Mouse (Mus musculus) left cerebral cortex, postnatal 4 days (tissue): ENCODE measurements around the gene Fcrl5. TPM values are rescaled to one million over a fixed set of nuclear protein-coding genes. Genes with fewer than 3 reads are reported as not detected.

ENCODE experiments used
- DNase-seq: peaks from one replicate; pipeline ENCODE4 v3.0.0-alpha.2; 2022
- intact Hi-C: fragments of 180-260 bp; cut with DNase I; formaldehyde crosslinking; loops from one replicate; pipeline ENCODE4 v1.15.1; 2025
- total RNA-seq, 2 experiments: library from RNA; stranded (reverse); gene quantifications; 2 replicates each; pipeline ENCODE4 v1.2.3; 2021

Gene Fcrl5
- total RNA-seq, 2 experiments from 2014 or later = not detected

GRCm38 (mm10) chr3:87500088-87501055, 64.8 kb downstream of the Fcrl5 start:
- no peak for DNase-seq

GRCm38 (mm10) chr3:87501151-87501550, 65.6 kb downstream of the Fcrl5 start:
- intact Hi-C loops = loop anchor here (5.0 kb wide), 3 partner anchors 179 to 469 kb away; no protein-coding TSS in a partner anchor
- no peak for DNase-seq

More at GRCm38 (mm10) chr3:87500088-87501055, 64.8 kb downstream of the Fcrl5 start:
- intact Hi-C loops = loop anchor here (5.0 kb wide), 3 partner anchors 178 to 468 kb away; no protein-coding TSS in a partner anchor

GRCm38 (mm10) chr3:87502771-87503170, 67.2 kb downstream of the Fcrl5 start:
- DNase-seq = no peak
- intact Hi-C loops = loop anchor here (5.0 kb wide), 3 partner anchors 180 to 470 kb away; no protein-coding TSS in a partner anchor

- intact Hi-C loops = loop anchor here (5.0 kb wide), 3 partner anchors 182 to 472 kb away; no protein-coding TSS in a partner anchor
Observed at GRCm38 (mm10) chr3:87504330-87504729, 68.8 kb downstream of the Fcrl5 start.

DNA sequence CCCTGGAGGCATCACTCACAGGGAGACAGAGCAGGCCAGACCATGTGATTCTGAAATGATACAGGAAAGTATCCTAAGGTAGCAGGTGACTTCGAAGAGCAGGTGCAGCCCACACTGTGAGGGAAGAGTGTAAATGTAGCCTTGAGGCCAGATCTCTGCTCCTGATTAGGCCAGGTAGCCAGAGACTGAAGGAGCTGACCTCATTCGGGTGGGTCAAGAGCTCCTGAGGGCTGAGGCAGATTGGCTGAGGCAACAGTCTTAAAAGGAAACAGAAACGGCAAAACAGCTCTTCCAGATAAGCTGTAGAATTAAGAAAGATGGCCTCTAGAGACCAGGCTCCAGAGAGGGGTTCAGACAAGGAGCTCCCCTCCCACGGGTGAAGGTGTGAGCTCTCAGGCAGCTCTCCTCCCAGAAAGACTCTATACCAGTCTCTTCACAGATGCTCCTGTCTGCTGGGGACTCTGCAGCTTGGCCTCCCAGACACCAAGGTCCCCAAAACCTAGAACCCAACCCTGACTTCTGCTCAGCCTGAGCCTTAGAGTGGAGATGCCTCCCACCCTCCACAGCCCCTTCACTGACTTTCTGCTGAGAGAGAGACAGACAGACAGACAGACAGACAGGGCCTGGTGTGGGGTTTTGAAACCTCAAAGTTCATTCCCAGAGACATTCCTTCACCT, 69.3 kb downstream of the Fcrl5 start:
- intact Hi-C loops = loop anchor here (5.0 kb wide), 4 partner anchors 57 to 473 kb away; no protein-coding TSS in a partner anchor
- no peak for DNase-seq

More at GRCm38 (mm10) chr3:87504330-87504729, 68.8 kb downstream of the Fcrl5 start:
- peak; percentile 63 for DNase-seq

- DNase-seq = no peak
- intact Hi-C loops = loop anchor here (5.0 kb wide), 1 partner anchor 56 kb away; no protein-coding TSS in a partner anchor
Observed at GRCm38 (mm10) chr3:87506456-87507416, 71.2 kb downstream of the Fcrl5 start.

- intact Hi-C loops = loop anchor here (5.0 kb wide), 1 partner anchor 54 kb away; no protein-coding TSS in a partner anchor
- peak; percentile 86 for DNase-seq
Observed at GRCm38 (mm10) chr3:87508205-87508901, 72.8 kb downstream of the Fcrl5 start.

DNA sequence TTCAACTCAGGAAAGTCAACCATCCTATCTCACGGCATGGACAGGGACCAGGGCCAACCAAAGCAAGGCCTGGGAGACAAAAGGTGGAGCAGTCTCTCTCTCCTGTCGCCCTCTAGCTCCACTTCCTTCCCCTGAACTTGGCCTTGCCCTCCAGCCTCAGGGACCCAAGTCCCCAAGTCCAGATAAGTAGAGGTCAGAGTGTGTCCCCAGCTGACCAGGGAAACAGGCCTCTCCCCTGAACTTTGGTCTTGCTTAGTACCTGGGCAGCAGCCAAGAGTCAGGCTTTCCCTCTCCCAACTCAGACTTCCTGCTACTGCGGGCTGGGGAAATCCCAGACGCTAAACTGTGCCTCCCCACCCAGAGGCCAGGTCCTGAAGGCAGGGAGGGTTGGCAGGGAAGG, 73.5 kb downstream of the Fcrl5 start:
- intact Hi-C loops = loop anchor here (5.0 kb wide), 1 partner anchor 53 kb away; no protein-coding TSS in a partner anchor
- no peak for DNase-seq

- intact Hi-C loops = no loop called here
- DNase-seq = no peak
Observed at GRCm38 (mm10) chr3:87510832-87511231, 75.3 kb downstream of the Fcrl5 start.

GRCm38 (mm10) chr3:87511971-87512765, 76.6 kb downstream of the Fcrl5 start:
- no peak for DNase-seq
- intact Hi-C loops = no loop called here

- intact Hi-C loops = no loop called here
- no peak for DNase-seq
Observed at GRCm38 (mm10) chr3:87515567-87516081, 80.1 kb downstream of the Fcrl5 start.

DNA sequence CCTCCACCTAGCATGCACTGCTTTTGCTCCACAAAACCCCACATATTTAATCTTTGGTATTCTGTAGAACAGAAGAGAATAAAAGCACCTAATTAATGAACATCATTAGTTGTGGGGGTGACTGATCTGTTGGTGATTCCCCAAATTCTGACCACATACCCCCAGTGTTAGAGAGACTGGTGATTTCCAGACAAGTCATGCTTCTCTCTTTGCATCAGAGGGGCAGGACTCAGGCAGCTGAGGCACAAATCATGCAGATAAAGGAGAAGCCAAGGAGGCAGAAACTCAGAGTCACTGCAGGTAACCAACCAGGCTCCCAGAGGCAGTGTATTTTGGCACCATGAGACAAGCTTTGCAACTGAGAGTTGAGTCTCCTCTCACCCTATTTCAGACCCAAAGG, 82.9 kb downstream of the Fcrl5 start:
- intact Hi-C loops = no loop called here
- no peak for DNase-seq

DNA sequence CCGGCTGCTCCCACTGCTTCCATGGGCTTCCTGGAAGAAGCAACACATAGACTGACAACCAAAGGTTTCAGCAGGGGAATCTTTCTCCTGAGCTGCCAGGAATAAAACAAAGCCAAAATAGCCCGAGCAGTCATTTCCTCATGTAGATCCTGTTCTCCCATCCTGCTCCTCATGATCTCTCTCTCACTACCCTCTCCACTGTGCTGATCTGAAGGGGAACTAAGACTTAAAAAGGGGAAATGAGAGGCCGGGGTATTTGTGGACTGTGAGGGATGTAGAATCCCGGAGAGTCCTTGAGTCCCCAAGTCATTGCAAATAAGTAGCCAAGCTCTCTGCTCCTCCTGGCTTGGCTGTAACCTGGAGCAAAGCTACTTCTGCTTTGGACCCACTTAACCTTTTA, 85.6 kb downstream of the Fcrl5 start:
- intact Hi-C loops = no loop called here
- no peak for DNase-seq

DNA sequence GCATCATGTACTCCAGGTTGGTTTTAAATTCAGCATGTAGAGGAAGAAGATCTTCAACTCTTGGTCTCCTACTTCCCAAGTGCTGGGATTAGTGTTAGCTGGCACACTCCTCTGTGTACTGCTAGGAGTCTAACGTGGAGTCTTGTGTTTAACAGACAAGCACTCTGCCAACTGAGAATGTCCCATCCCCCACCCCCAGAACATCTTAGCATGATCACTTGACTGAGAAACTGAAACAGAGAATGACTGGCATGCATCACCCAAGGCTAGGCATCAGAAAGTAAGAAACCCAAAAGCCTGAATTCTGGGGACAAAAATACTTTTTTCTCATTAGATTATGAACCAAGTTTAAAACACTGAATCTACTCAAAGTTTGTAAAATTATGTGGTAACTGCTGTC, 86.3 kb downstream of the Fcrl5 start:
- intact Hi-C loops = no loop called here
- no peak for DNase-seq

- intact Hi-C loops = no loop called here
Observed at GRCm38 (mm10) chr3:87523701-87524100, 88.1 kb downstream of the Fcrl5 start.

DNA sequence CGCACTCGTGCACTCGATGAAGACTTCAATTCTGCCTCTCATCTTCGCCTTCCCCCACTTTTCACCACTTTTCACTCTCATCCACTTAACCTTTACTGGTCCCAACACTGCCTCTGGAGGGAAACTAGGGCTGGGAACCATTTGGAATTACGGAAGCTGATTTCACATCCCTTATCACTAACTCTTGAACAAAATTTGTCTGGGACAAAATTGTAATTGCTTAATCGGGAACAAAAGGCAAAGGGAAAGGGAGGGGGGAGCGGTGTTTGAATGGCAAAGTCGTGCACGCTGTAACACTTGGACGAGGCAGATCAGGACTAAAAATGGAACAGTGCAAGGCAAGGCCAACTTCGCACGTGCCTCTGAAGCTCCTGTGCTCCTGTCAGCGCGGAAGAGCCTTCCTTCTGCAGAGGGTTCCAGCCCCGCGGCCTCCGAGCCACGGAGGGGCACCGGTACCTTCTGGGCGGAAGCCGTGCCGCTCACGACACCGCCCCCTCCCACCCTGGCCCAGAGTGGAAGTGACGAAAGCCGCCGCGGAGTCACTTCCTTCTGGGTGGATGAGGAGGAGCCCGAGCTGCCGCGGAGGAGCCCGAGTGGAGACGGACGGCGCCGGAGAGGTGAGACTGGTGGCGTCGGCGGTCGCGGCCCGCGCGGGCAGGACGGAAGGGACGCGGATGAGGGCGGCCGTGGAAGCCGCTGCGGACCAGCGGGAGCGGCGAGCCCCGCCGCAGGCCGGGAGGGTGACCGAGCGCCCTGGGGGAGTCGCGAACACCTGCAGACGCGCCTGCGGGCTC, 89.7 kb downstream of the Fcrl5 start, which contains the start of gene Etv3:
Etv3 (plus strand) TSS at position 365 of the 794 bp plus-strand sequence.
- intact Hi-C loops = no loop called here
- DNase-seq = peak; percentile 92

More at GRCm38 (mm10) chr3:87523701-87524100, 88.1 kb downstream of the Fcrl5 start:
- no peak for DNase-seq
